Mouse (Mus musculus): ENCODE results near the gene Ppp4r3a. TPM values are rescaled to one million over a fixed set of nuclear protein-coding genes. Genes with fewer than 3 reads are reported as not detected.

The Ppp4r3a gene
- polyA plus RNA-seq, 1 experiment from 2014 or later, result 45.2 TPM

DNA sequence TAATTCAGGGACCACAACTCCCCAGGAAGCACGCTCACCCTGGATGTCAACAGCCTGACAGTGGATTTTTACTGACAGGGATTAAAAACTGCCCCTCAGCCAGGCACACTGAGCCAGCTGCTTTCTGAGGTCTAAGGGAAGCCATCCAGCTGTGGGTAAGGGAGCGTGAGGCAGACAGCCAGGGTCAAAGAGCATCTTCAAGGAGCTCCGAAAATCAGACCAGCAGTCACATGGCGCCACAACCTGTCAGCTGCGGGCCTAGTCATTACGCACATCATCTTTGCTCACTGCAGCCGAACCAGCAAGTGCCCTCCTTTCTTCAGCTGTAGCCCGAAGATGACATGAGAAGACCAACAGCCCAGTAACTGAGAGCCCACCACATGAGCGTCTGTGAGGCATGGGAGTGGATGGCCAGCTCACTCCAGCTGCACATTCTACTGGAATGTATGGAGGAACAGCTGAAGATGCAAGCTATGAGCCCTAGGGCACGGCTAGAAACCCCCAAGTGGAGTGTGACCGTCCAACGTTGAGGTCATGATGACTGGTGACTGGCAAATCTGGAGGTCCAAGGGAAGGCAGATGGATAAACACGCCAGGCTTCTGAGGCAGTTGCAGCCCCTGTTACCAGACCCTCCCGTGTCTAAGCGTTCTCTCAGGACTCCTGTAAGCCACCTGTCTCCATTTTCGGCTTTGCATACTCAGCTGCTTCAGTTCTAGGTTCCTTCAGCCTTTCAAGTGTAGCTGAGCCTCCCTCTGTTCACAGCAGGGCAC lies 87.7 kb downstream of the Ppp4r3a start:
- no peak overlapping the region for H3K9ac ChIP-seq (replicated peaks; ENCODE audit: low read depth, low read length)
- 54% methylated on average over 16 of the region's 16 CpGs for WGBS
- ATAC-seq (ENCODE audit: insufficient number of reproducible peaks, insufficient read depth, low FRiP score, low read depth), result no peak
- no peak overlapping the region for H3K27ac ChIP-seq (ENCODE audit: low read length)
- H3K4me1 ChIP-seq (ENCODE audit: control insufficient read depth, insufficient read depth, low read length), result peaks cover 30% of the 10 kb centered on the region
- no peak overlapping the region for H3K4me3 ChIP-seq (ENCODE audit: low read depth, low read length)
- H3K36me3 ChIP-seq (ENCODE audit: control insufficient read depth, insufficient read depth, low read length), result no peaks in the 10 kb centered on the region
- no peaks in the 10 kb centered on the region for H3K9me3 ChIP-seq (ENCODE audit: control insufficient read depth, low read depth, low read length)
- no peak overlapping the region for H3K4me2 ChIP-seq (replicated peaks; ENCODE audit: low read depth, low read length)
- H3K27me3 ChIP-seq (ENCODE audit: control insufficient read depth, insufficient read depth, low read length), result no peaks in the 10 kb centered on the region

DNA sequence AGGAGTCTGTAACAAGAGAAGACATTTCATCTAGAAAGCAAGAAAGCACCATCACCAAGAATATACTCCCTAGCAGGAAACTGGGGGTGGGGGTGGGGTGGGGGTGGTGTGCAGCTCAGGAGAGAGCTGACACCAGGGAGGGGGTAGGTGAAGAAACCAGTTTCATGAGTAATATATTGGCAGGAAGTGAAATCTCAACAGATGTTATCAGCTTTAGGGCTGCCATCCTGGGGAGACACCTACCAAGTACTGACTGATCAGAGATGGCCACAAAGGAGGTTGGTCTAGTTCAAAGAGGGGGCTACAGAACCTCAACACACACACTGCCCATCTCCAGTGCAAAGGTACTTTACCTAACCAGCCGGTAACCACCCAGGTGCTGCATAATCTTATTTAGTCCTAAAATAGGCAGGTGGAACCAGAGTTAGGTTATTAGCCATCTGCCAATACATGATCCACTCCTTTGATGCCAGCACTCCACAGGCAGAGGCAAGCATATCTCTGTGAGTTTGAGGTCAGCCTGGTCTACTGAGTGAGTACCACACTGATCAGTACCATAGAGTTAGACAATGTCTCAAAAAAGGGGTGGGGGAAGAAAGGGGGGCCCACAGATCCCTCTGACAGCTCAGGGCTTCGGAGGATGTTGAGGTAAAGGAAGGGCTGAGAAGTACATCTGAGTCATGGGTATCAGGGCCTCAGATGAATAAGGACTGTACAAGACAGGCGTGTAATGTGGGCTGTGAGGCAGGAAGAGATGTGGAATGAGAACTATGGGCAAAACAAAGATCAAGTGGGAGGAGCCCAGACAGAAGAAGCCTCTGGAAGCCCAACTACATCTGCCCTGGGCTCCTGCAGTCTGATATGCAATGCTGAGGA lies 89.1 kb downstream of the Ppp4r3a start:
- Histone ChIP-seq H3K36me3 (ENCODE audit: control insufficient read depth, insufficient read depth, low read length) (no peaks in the 10 kb centered on the region), H3K27ac (ENCODE audit: low read length) (no peak overlapping the region), H3K9me3 (ENCODE audit: control insufficient read depth, low read depth, low read length) (no peaks in the 10 kb centered on the region), H3K4me1 (ENCODE audit: control insufficient read depth, insufficient read depth, low read length) (peaks cover 26% of the 10 kb centered on the region), H3K4me2 (replicated peaks; ENCODE audit: low read depth, low read length) (no peak overlapping the region), H3K9ac (replicated peaks; ENCODE audit: low read depth, low read length) (no peak overlapping the region), H3K4me3 (ENCODE audit: low read depth, low read length) (no peak overlapping the region), H3K27me3 (ENCODE audit: control insufficient read depth, insufficient read depth, low read length) (no peaks in the 10 kb centered on the region)
- ATAC-seq (ENCODE audit: insufficient number of reproducible peaks, insufficient read depth, low FRiP score, low read depth), result no peak
- WGBS, result 80% methylated on average over 3 of the region's 3 CpGs

DNA sequence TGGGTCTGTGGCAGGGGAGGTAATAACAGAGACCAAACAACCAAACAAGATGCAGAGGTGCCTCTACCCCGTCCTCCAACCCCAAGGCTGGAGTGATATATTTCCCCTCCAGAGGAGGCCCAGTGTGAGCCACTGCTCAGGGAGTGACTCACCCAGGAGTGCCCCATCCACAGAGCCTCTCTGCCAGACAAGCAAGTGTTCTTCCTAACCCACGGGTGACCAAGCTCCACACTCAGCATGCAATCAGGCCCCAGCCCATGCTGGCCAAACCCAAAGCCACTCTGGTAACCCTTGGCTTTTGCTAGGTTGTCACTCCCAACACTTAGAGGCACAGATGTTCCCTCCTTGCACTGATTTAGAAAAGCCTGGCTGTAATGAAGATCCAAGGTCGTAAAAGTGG lies 90.4 kb downstream of the Ppp4r3a start:
- peaks cover 14% of the 10 kb centered on the region for H3K4me1 ChIP-seq (ENCODE audit: control insufficient read depth, insufficient read depth, low read length)
- ATAC-seq (ENCODE audit: insufficient number of reproducible peaks, insufficient read depth, low FRiP score, low read depth), result no peak

DNA sequence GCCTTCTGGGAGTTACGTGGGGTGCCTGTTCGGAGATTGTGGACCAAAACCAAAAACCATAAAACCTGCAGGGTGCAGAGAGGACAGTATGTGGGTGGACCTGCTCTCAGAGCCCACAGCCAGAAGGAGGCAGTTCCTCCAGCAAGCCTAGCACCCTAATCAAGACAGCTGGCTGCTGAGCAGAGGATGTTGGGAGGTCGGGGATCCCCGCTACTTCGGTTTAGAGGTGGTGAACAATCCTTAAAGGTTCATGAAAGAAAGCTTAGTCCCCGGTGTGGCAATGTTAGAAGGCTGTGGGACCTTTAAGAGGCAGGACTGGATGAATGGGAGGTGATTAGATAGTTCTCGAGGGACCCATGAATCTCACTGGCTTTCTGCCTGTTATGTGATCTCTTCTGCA lies 91.0 kb downstream of the Ppp4r3a start:
- Histone ChIP-seq H3K27ac (ENCODE audit: low read length) (no peak overlapping the region), H3K27me3 (ENCODE audit: control insufficient read depth, insufficient read depth, low read length) (no peaks in the 10 kb centered on the region), H3K36me3 (ENCODE audit: control insufficient read depth, insufficient read depth, low read length) (no peaks in the 10 kb centered on the region), H3K9me3 (ENCODE audit: control insufficient read depth, low read depth, low read length) (no peaks in the 10 kb centered on the region), H3K4me1 (ENCODE audit: control insufficient read depth, insufficient read depth, low read length) (peaks cover 8% of the 10 kb centered on the region), H3K4me2 (replicated peaks; ENCODE audit: low read depth, low read length) (no peak overlapping the region), H3K4me3 (ENCODE audit: low read depth, low read length) (no peak overlapping the region), H3K9ac (replicated peaks; ENCODE audit: low read depth, low read length) (no peak overlapping the region)
- 78% methylated on average over 7 of the region's 7 CpGs for WGBS
- ATAC-seq (ENCODE audit: insufficient number of reproducible peaks, insufficient read depth, low FRiP score, low read depth), result no peak

More for the DNA sequence above, 90.4 kb downstream of the Ppp4r3a start:
- Histone ChIP-seq H3K27ac (ENCODE audit: low read length) (no peak overlapping the region), H3K4me2 (replicated peaks; ENCODE audit: low read depth, low read length) (no peak overlapping the region), H3K36me3 (ENCODE audit: control insufficient read depth, insufficient read depth, low read length) (no peaks in the 10 kb centered on the region), H3K4me3 (ENCODE audit: low read depth, low read length) (no peak overlapping the region), H3K9me3 (ENCODE audit: control insufficient read depth, low read depth, low read length) (no peaks in the 10 kb centered on the region), H3K9ac (replicated peaks; ENCODE audit: low read depth, low read length) (no peak overlapping the region), H3K27me3 (ENCODE audit: control insufficient read depth, insufficient read depth, low read length) (no peaks in the 10 kb centered on the region)
- WGBS, result 73% methylated on average over 3 of the region's 3 CpGs

DNA sequence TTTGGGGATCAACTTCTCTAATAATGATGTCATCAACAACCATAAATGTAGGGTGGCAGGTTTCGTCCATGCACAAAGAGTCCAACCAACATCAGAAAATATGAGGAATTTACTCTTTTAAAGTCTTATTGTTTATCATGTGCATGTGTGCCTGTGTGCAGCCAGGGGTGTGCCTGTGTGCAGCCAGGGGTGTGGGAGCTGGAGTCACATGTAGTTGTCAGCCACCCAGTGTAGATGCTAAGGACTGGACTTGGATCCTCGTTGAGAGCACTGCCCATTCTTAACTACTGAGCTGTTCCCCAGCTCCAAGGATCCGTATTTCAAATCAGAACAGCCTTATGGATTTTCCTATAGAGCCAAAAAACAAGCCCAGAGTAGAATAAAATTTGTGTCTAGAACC lies 92.4 kb downstream of the Ppp4r3a start:
- 77% methylated on average over 3 of the region's 3 CpGs for WGBS
- H3K27ac ChIP-seq (ENCODE audit: low read length), result no peak overlapping the region

DNA sequence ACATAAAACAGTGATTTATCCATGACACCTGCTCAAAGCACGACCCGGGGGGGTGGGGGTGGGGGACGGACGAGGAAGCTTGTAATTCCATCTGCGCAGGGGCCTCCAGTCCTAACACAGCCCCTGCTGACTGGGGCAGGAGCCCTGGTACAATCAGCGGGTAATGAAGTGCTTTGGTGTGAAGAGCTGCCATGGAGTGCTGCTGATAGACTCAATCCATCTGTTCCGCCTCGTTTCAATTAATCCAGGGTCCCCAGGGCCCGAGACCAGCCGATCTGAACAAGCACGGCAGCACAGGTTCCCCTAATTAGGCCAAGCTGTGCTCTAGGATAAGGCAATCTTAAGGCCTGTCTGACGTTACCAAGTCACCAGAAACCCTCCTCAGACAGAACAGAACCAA lies 93.2 kb downstream of the Ppp4r3a start:
- 56% methylated on average over 12 of the region's 12 CpGs for WGBS
- no peak overlapping the region for H3K27ac ChIP-seq (ENCODE audit: low read length)

More for the DNA sequence above, 92.4 kb downstream of the Ppp4r3a start:
- no peaks in the 10 kb centered on the region for H3K36me3 ChIP-seq (ENCODE audit: control insufficient read depth, insufficient read depth, low read length)
- H3K4me3 ChIP-seq (ENCODE audit: low read depth, low read length), result no peak overlapping the region
- no peak overlapping the region for H3K9ac ChIP-seq (replicated peaks; ENCODE audit: low read depth, low read length)
- H3K4me2 ChIP-seq (replicated peaks; ENCODE audit: low read depth, low read length), result no peak overlapping the region
- no peaks in the 10 kb centered on the region for H3K27me3 ChIP-seq (ENCODE audit: control insufficient read depth, insufficient read depth, low read length)
- no peaks in the 10 kb centered on the region for H3K9me3 ChIP-seq (ENCODE audit: control insufficient read depth, low read depth, low read length)
- peaks cover 7% of the 10 kb centered on the region for H3K4me1 ChIP-seq (ENCODE audit: control insufficient read depth, insufficient read depth, low read length)
- no peak for ATAC-seq (ENCODE audit: insufficient number of reproducible peaks, insufficient read depth, low FRiP score, low read depth)

DNA sequence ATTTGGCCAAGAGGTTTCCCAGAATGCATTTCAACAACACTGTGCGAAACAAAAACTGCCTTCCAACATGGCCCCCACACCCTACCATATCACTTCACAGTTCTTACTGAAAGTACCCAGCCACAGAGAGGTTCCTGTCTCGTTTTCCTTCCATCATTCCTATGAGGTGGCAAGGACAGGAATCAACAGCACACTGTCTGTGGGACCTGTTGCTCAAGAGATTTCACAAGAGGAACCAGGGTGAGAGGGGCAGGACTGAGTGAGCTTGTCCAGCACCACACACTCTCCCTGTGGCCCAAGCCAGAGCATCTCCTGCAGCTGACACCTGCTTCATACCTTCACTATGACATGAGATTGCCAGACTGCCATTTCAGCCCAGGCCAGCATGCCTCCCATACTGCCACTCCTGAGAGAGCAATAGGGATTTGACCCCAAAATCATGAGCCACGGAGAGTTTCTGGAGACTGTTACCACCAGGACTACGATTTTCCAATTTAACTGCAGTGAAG lies 93.7 kb downstream of the Ppp4r3a start:
- no peak overlapping the region for H3K27ac ChIP-seq (ENCODE audit: low read length)
- no peaks in the 10 kb centered on the region; the same call in 1 of the 2 replicates for H3K4me1 ChIP-seq (ENCODE audit: control insufficient read depth, insufficient read depth, low read length)
- H3K4me2 ChIP-seq (replicated peaks; ENCODE audit: low read depth, low read length), result no peak overlapping the region
- 69% methylated on average over 4 of the region's 4 CpGs for WGBS
- H3K9ac ChIP-seq (replicated peaks; ENCODE audit: low read depth, low read length), result no peak overlapping the region
- H3K36me3 ChIP-seq (ENCODE audit: control insufficient read depth, insufficient read depth, low read length), result no peaks in the 10 kb centered on the region
- no peak for ATAC-seq (ENCODE audit: insufficient number of reproducible peaks, insufficient read depth, low FRiP score, low read depth)
- H3K4me3 ChIP-seq (ENCODE audit: low read depth, low read length), result no peak overlapping the region
- no peaks in the 10 kb centered on the region for H3K9me3 ChIP-seq (ENCODE audit: control insufficient read depth, low read depth, low read length)
- H3K27me3 ChIP-seq (ENCODE audit: control insufficient read depth, insufficient read depth, low read length), result no peaks in the 10 kb centered on the region

More for the DNA sequence above, 93.2 kb downstream of the Ppp4r3a start:
- H3K27me3 ChIP-seq (ENCODE audit: control insufficient read depth, insufficient read depth, low read length), result no peaks in the 10 kb centered on the region
- H3K4me2 ChIP-seq (replicated peaks; ENCODE audit: low read depth, low read length), result no peak overlapping the region
- H3K36me3 ChIP-seq (ENCODE audit: control insufficient read depth, insufficient read depth, low read length), result no peaks in the 10 kb centered on the region
- no peak for ATAC-seq (ENCODE audit: insufficient number of reproducible peaks, insufficient read depth, low FRiP score, low read depth)
- no peaks in the 10 kb centered on the region; the same call in 1 of the 2 replicates for H3K4me1 ChIP-seq (ENCODE audit: control insufficient read depth, insufficient read depth, low read length)
- H3K9me3 ChIP-seq (ENCODE audit: control insufficient read depth, low read depth, low read length), result no peaks in the 10 kb centered on the region
- H3K9ac ChIP-seq (replicated peaks; ENCODE audit: low read depth, low read length), result no peak overlapping the region
- no peak overlapping the region for H3K4me3 ChIP-seq (ENCODE audit: low read depth, low read length)
